9 mouse cellular contexts compared by ENCODE assay signal in genomic region chr14:30405456-30406225, GRCm38 (mm10).
A peak's percentile ranks its signal among the peaks of the same experiment; 100 is the strongest.
DNase-seq lines count a peak whose midpoint lies in the region; ATAC-seq lines count a peak whose summit lies in the region.
"Had no signal": no experiment of that assay in that cellular context is flagged by ENCODE, and none has a peak within 500 bp of the region (broad histone marks: within the 10 kb centered on the region; RNA-seq: fewer than 3 reads in every experiment).

No protein-coding gene starts in this region.

- H3K9me3 ChIP-seq in kidney, embryonic 16.5 days (ENCODE audit: low read length): no peaks in the 10 kb centered on the region
- H3K9me3 ChIP-seq in forebrain, embryonic 11.5 days (ENCODE audit: control insufficient read depth, low read length): no peaks in the 10 kb centered on the region

- no peak for ATAC-seq in cerebellum, adult (ENCODE audit: insufficient number of reproducible peaks, low FRiP score, low TSS enrichment)
- ATAC-seq in kidney, embryonic 16.5 days (ENCODE audit: low FRiP score, low TSS enrichment): no peak
- no peak for ATAC-seq in forebrain, embryonic 11.5 days (replicated peaks; ENCODE audit: low FRiP score)

- H3K4me2 ChIP-seq in kidney, embryonic 16.5 days (replicated peaks; ENCODE audit: low read depth, low read length): 0 out of 2 replicates have a peak overlapping the region, but pooled peaks have one; percentile 26
- H3K4me2 ChIP-seq in forebrain, embryonic 11.5 days (ENCODE audit: low read depth, low read length, severe bottlenecking): no peak overlapping the region

- no peaks in the 10 kb centered on the region for H3K36me3 ChIP-seq in kidney, embryonic 16.5 days (ENCODE audit: insufficient read depth, low read length)
- H3K36me3 ChIP-seq in forebrain, embryonic 11.5 days (ENCODE audit: control insufficient read depth, insufficient read depth, low read length): no peaks in the 10 kb centered on the region

- peak overlapping the region; percentile 57 for H3K27ac ChIP-seq in kidney, embryonic 16.5 days (ENCODE audit: low read length)
- no peak overlapping the region for H3K27ac ChIP-seq in forebrain, embryonic 11.5 days (ENCODE audit: low read depth, low read length)

- H3K4me1 ChIP-seq in kidney, embryonic 16.5 days (ENCODE audit: insufficient read depth, low read length): no peaks in the 10 kb centered on the region; the same call in 1 of the 2 replicates
- no peaks in the 10 kb centered on the region for H3K4me1 ChIP-seq in forebrain, embryonic 11.5 days (replicated peaks; ENCODE audit: control insufficient read depth, insufficient read depth, low read length)

- no peak overlapping the region for H3K9ac ChIP-seq in kidney, embryonic 16.5 days (replicated peaks; ENCODE audit: low read length)
- H3K9ac ChIP-seq in forebrain, embryonic 11.5 days (ENCODE audit: low read length): no peak overlapping the region

- peak; percentile 2 for DNase-seq in cerebellum, adult 8-10 months
- DNase-seq in heart, adult 8-10 months (ENCODE audit: low spot score): peak; percentile 51
- peak; percentile 22 to 57 for DNase-seq in lung, postnatal 4 days
- no peak for DNase-seq in retina, embryonic 14.5 days (ENCODE audit: low spot score)
- no peak for DNase-seq in forebrain, embryonic 11.5 days (ENCODE audit: low spot score)
- DNase-seq in thymus, postnatal 36 days: no peak
- DNase-seq: right cerebral cortex, postnatal 25 days had no signal

- H3K4me3 ChIP-seq in kidney, embryonic 16.5 days (ENCODE audit: low read length): no peak overlapping the region
- H3K4me3 ChIP-seq in forebrain, embryonic 11.5 days (ENCODE audit: low read depth, low read length): no peak overlapping the region

- no peaks in the 10 kb centered on the region for H3K27me3 ChIP-seq in kidney, embryonic 16.5 days (ENCODE audit: insufficient read depth, low read length)
- no peaks in the 10 kb centered on the region for H3K27me3 ChIP-seq in forebrain, embryonic 11.5 days (ENCODE audit: control insufficient read depth, insufficient read depth, low read length)

- WGBS in kidney, embryonic 16.5 days: 52% methylated on average over 8 of the region's 8 CpGs
- 87% methylated on average over 8 of the region's 8 CpGs for WGBS in forebrain, embryonic 11.5 days

Comparison
In these comparisons a context has a peak if more than half of its experiments do, and no peak if none do; other contexts are left out.
1. DNase-seq: peak in cerebellum, adult 8-10 months (single experiment), heart, adult 8-10 months (single experiment) and lung, postnatal 4 days (2 of 2); none in retina, embryonic 14.5 days (single experiment), forebrain, embryonic 11.5 days (single experiment) and thymus, postnatal 36 days (0 of 2).